Mouse (Mus musculus) monocyte, adult 2 months (primary cell): ENCODE data around the gene Bex4.
"Not testable (repeated sequence)": the region's sequence is repeated elsewhere in the genome, so short reads cannot be mapped to it uniquely, and the experiment has no call there.

Source experiments
- DNase-seq, 2 experiments: peaks; one replicate each; pipeline ENCODE4 v3.0.0; 2022; ENCODE audit warnings: low spot score in 2 of 2, low read depth in 1 of 2

Bex4 gene

DNA sequence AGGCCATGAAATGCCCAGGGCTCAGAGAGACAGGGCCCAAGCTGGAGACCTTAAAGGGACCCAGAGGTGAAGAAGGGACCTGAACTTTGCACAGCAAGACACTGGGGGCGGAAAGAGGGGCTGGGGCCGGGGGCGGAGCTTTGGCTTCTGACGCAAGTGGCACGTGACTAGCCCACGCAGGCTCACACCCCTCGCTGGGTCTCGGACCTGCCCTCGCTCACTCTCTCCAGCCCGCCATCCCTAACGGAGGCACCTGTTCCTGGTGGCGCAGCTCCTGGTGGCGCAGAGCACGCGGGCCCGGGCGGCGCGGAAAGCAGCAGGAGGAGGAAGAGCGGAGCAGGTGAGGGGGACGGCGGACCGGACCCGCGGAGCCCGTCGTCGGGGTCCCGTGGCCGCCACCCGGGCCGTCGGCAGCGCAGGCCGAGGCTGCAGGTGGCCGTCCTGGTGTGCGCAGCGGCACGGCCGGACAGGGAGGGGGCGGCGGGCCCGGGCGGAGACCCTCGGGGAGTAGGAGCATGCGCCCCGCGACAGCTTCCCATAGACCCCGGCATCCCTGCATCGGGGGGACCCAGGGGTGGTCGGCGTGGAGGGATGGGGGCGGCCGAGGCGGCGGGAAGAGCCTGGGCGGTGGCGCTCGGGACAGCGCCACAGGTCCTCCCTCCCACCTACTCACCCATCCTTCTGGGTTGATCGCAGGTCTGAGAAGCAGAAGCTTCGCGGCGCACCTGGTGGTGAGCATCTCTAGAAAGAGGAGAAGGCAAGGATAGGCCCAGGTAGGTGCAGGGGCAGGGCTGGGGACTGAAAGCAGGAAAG is at the start of gene Bex4:
TSS of gene Bex4 (plus strand) at position 170 of the 813 bp plus-strand sequence.
- DNase-seq = not testable (repeated sequence)

DNA sequence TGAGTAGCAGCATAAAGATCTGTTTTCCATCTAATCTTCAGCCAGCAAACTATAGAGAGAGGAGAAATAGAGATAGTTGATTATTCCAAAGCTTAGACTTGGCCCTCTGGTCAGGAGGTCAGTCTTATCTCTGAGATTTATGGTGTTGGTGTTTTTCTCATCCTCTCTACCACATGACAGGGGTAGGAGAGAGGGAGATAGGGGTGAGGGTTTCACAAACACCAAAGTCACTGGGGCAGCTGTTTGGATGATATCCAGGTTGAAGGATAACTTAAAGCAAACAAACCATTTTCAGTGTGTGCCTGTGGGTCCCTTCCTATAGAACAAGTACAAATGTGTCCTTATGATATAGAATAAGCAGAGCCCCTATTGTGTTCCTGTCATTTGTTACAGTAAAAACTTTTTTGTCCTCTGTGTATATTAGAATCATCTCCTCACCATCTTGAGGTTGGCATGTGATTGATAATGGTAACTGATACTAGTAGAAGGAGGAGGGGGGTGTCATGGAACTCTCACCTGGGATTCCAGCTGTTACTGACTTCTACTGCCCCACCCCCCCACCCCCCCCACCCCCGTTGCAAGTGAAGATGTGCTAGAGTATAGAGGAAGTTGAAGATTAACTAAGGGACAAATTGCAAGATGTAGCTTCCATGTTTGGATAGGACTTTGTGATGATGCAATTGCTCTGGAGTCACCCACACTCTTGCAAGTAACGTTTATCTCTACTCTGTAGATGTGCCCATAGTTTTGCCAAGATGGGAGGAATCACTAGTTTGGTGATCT is 46.1 kb upstream of the Bex4 start:
- no peak for DNase-seq

DNA sequence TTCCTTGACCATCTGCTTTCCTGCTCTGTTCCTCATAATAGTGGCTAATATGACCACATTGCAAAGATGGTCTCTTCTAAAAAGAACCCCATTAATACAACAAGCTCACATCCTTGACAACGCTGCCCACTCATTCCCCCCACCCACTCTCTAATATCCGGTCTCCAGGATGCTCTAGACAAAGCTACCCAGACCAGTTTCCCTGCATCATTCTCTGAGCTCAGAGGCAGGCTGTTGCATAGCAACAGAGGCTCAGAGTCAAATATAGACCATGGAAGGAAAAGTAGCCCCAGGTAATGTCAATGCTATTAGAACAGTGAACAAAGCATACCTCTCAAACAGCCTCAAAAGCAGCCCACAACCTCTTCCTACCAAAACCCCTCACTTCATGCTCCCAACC is 44.4 kb upstream of the Bex4 start:
- no peak for DNase-seq

DNA sequence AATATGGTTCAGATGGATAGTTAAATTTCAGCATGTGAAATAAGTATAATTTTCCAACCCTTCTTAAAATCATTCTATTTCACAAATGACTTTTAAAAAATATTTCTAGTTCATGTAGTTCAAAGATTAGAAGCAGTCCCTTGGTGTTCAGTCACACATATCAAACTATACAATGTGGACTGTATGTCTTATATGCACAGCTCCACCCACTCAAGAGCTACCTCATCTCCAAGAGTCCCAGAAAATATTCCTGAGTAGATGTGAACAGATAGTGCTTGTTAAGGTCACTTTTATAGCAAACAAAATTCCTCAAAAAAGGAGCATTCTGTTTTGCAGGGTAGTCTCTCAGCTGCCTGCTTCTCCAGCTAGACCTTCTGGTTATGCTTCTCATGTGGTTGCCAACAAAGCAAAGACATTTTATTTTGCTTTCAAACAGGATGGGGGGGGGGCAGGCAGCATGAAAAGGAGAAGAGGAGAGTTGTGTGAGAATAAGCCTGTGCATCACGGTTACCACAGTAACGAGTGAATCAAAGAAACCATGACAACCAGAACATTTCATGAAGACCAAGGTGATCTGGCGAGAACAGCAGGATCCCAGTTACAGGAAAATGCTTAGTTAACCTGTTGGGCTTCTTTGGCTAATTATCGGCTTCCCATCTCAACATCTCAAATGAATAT is 34.6 kb upstream of the Bex4 start:
- DNase-seq = no peak

DNA sequence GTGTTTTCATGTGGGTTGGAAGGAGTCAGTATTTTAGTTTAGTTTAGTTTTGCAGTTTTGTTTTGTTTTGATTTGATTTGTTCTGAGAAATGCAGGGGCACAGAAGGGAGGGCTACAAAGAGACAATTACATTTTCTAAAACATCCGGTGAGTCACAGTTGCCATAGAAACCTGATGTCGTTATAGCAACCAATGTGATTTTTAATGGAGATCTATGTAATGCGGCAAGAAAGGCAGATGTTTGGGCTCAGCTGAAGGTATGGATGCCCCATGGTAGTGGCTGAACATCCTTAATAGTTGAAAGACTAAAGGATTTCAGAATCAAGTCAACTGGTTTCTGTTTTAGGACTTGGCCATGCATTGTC is 34.1 kb upstream of the Bex4 start:
- DNase-seq = no peak

DNA sequence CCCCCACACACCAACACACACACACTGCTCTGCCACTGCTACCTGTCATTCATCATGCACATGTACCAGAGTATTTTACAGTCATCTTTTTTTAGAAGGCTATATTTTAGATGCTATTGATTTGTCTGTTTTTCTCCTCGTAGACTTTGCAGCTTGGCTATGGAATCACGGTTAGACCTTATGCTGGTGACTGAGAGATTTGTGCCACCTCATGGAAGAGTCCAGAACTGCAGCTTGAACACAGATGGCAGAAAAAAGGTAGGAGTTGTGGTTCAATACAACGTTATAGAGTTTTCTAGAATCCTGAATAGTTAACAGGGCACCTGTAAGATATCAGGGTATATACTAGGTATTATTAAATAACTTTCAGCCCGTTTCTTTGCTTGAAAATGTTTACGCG is 30.9 kb upstream of the Bex4 start:
- DNase-seq = no peak

DNA sequence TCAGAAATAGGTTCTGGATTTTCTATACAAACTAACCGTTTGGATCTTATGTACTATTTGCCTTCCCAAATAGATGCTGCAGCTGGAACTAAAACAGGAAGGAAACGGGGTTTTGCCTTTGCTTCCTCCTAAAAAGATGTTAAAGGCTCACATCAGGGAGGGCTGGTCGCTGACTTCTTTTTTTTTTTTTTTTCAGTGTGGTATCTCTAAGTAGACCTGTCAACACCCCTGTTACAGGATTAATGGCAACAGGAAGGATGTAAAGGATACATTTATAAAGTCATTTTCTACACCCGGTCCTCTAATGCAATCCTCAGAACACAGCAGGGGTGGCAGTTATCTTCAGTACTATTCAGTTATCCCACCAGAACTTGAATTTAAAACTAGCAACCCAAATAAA is 23.8 kb upstream of the Bex4 start:
- DNase-seq = no peak

DNA sequence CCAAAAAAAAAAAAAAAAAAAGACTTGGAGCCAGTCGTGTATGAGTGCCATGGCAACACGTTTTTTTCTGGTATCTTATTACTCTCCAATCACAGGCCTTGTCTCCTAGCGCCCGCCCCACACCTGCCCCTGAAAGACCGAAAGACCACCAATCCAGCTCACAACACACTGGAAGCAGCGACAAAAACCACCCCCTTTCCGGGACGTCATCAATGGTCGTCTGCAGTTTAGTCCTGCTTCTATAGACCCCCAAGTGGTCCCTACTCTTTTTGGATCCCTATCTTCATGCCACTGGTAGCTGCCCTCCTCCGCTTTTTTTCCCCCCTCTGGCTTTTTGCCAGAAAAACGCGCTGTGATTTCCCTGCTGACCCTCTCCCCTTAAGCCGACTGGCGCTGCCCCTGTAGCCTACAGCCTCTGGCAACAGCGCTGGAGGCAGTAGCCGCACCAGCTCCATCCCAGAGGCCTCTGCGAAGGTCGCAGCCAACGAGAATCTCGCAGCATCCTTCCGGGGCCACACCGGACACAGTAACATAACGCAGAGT is 23.3 kb upstream of the Bex4 start:
- DNase-seq = no peak

DNA sequence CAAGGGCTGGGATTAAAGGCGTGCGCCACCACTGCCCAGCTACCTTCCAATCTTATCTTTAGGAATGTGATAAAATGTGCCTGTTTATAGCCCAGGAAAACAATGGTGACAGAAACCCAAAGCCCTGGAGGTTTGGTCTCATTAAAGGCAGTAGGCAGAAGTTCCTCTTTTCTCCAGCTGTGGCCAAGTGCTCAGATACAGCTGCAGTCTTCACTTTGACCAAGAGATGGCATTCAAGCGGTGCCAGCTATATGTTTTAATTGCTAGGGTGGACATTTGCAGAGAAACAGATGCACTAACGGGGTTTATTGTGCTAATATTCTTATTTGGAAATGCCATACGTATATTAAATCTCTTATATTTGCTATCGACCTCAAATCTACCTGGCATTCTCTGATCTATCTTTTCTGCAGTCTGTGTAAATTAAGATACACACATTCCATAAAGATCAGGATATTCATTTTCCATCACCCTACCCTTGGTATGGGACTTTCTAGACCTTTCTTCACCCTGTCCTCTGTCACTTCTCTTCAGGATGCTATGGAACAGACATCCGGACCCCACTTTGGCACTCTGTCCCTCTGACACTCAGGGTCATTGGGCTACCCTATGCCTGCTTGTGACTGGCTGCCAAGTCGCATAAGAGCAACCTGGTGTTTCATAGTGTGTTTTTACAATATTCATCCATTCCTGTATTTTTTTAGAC is 11.6 kb upstream of the Bex4 start:
- DNase-seq = no peak

DNA sequence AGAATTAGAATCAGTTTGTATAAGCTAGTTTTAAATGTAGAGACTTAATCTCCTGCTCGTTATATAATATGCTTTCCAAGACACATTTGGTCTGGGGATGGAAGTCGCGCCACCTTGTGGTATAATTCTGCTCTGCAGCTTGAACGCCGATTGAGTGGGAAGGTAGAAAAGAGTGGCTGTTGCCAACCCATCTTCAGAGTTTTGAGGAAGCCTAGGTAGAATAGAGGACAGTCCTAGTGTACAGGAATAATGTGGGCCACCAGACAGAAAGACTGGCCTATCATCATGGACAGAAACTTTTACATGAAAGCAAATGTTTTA is 11.1 kb upstream of the Bex4 start:
- no peak for DNase-seq

DNA sequence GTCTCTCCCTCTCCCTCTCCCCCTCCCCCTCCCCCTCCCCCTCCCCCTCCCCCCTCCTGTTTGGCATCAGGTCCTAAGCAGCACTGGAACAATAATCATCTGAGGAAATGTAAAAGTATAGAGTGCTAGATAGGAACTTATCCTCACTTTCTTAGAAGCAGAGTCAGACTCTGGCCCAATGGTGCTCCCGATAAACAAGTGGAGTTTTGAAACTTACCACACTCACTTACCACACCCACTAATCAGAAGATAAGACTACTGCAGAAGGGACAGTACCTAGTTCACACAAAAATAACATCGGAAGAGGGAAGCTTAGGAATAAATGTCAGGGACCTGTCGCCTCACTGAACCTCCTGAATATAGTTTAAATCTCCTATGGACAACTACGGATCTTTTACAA is 3.2 kb upstream of the Bex4 start:
- DNase-seq = no peak

DNA sequence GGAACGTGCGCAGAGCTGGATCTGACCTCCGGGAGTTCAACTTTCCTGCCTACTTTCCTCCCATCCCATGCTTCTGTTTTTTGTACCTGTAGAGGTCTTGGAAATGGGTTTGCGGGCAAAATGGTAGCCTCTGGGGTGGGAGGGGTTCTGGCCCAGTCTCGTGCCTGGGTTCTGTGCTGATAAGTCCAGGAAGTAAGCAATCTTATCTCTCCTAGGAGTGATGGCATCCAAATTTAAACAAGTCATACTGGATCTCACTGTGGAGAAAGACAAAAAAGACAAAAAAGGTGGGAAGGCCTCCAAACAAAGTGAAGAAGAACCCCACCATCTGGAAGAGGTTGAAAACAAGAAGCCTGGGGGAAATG is 826 bp downstream of the Bex4 start:
- DNase-seq = not testable (repeated sequence)

DNA sequence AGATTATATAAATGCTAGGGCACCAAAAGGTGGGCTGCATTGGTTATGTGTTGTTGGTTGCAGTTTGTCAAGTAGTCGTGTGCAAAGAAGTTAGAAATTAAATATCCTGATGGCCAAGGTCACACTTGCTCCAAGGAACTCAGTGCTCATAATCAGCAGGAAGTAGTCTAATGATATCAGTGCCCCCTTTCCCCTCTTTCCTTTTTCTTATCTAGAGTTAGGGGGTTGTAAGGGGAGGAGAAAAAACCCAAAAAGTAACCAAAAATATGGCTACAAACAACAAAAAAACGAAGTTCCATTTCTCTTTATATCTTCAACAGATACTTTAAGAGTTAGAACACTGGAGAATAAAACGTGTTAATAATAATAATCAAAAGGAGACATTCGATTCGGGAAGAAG is 2.6 kb downstream of the Bex4 start:
- no peak for DNase-seq

DNA sequence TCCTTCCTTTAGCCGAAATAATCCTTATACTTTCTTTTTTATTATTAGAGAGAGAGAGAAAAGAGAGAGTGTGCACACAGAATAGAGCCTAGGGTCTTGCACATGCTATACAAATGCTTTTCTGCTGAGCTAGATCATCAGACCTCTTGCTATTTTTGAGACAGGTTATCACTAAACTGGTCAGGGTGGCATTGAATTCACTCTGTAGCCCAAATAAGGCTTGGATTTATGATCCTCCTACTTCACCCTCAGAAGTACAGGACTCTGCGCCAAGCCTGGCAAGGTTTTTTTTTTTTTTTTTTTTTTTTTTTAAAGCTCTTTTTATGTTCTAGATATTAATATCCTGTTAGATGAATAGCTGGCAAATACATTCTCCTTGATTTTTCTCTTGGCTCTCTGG is 4.9 kb downstream of the Bex4 start:
- DNase-seq = no peak

DNA sequence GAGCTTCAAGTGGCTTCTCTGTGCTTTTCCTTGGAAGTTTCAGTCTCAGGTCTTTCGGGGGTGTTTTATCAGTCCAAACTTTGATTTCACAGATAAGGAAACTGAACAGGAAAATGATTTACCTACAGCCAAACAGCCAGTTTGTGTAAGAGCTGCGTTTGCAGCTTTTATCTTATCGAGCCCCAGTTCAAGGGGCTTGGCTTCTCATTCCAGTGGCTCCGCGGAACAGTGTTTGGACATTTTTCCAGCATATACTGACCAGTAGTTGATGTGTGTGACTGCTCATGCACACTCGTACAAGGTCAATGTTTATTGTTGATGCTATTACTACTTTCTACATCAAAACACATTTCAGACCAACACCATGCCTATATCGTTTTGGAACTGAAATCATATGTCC is 5.4 kb downstream of the Bex4 start:
- DNase-seq = no peak

DNA sequence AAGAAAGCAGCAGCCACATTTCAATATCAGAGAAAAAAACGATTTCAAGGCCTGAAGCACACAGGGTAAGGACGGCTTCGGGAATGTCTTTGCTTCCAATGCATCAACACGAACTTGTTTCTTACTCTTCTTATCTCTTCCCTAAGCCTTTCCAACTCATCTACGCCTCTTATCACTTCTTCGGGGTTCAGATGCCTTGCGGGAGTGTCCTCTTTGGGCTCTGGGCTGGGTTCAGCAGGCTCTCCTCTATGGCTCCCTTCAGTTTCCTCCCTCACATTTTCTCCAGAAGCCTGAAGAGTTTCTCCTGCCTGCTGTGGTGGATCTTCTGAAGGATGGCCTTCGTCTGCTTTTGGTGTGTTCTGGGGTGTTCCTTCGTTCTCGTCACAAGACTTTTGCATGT is 31.8 kb downstream of the Bex4 start:
- no peak for DNase-seq

DNA sequence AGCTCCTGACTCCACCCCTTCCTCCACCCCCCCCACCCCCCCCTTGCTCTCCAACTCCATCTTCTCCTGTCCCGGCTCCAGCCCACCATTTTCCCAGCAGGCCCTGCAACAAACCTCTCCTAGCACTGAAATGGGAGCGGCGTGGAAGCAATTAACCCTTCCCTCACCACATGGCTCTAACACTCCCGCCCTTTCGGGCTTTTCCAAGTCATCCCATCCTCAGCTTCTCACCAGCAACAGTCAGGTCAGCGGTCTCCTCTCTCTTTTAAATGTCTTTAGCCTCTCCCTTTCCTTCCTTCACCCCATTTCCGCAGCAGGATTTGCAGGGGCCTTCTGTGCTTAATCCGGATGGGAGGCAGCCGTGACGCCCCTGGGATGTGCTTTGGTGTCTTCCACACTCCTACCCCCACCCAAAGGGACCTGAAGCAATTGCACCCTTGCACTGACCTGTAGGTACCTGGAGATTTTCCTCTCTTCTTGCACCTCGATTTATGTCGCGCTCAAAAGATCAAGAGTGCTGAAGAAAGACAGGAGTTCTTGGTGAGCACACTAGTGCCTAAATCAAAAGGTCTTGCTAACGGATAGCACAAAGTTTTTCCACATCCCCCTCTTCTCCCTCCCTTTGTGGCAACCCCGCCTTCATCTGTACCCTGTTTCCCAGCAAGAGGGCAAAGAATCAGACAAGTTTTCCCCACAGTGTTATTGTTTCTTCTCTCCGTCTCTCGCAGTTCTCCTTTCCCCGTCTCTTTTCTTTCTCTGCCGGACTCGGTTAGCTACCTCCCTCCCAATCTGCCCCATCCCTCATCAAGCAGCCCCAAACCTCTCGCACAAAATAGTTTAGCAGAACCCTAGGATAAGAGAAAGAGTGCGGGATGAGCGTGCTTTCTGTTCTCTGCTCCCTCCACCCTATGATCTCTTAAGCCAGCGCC is 32.7 kb downstream of the Bex4 start:
- no peak for DNase-seq

DNA sequence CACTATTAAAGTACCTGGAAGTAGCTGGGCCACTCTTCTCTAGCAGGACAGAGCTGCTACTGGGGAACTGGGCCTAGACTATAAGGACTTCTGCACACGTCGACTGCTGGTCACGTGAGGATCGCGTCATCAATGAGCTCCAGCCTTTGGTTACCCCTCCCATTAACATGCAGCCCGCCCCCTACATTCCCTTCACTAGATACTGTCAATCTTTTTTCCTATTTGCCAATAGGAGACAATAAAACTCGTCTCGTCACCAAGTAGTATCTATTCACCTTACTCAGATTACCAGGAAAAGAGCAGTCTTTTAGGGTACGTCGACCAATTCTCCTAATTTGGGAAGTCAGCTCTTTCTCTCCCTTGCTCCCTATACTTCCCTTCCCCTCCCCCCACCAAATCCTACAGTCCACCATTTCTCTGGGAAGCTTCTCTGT is 33.3 kb downstream of the Bex4 start, which contains the start of gene Tceal8:
TSS of gene Tceal8 (minus strand) at position 225 of the 434 bp plus-strand sequence.
- DNase-seq = peak; percentile 17 to 29

DNA sequence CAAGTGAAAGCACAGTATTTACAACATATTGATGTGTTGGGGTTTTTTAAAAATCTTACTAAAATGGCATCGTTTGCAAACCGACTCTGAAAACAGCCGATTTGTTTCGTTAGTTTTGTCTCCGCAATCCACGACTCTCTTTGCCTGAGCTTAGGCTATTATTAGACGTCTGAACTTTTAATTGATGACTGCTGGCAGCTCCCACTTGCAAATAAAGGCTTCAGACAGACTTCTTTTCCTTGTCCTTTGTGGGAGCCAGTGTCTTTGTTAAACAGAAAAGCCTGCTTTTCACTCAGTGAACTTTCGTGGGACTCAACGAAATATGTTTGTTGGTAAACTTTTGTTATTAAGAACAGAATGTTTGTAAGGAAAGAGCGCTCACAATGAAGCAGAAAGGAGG is 34.0 kb downstream of the Bex4 start:
- no peak for DNase-seq

DNA sequence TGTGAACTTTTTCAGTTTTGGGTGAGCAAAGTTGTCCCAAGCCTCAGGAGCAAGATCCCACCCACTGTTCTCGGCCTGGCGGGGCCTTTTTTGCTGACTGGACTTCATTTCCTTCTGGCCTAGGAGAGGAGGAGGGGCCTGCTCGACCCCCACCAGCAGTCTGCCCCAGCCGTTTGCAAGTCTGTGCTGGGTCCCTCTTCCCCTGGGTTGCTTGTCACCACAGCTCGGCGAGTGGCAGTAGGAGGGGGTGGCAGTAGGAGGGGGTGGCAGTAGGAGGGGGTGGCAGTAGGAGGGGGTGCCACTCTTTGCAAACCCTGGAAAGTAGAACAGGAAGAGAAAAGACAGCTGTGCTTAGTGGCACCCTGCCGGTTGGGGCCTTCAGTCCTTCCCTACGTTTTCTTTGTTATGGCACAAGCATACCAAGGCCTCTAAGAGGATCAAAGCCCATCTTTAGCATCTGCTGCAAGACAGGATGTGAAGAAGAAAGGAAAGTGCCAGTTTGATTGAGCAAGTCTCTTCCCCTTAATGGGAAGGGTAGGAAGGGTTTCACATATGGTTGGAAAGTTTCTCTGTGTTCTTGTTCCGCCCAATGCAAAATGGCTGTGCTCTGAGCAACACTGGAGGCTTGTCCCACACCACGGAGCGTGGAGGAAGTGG is 42.2 kb downstream of the Bex4 start:
- no peak for DNase-seq
